Mouse (Mus musculus): Measurements from ENCODE around the gene Tshz3. TPM values are rescaled to one million over a fixed set of nuclear protein-coding genes. Genes with fewer than 3 reads are reported as not detected.

Tshz3 gene
- polyA plus RNA-seq, 1 experiment from 2014 or later: 17.9 TPM

- H3K9me3 ChIP-seq (ENCODE audit: control insufficient read depth, low read length): no peaks in the 10 kb centered on the region
- H3K9ac ChIP-seq (ENCODE audit: low read depth, low read length): peak overlapping the region; percentile 74; the same call in 1 of the 2 replicates
- H3K27me3 ChIP-seq (ENCODE audit: control insufficient read depth, insufficient read depth, low read length): peaks cover 70% of the 10 kb centered on the region
- no peaks in the 10 kb centered on the region; the same call in 1 of the 2 replicates for H3K4me1 ChIP-seq (ENCODE audit: control insufficient read depth, insufficient read depth, low read length)
- peak overlapping the region; percentile 74 for H3K4me3 ChIP-seq (ENCODE audit: low read length)
- ATAC-seq (ENCODE audit: low FRiP score, low TSS enrichment): no peak
- 4% methylated on average over 7 of the region's 7 CpGs for WGBS
- H3K27ac ChIP-seq (ENCODE audit: low read depth, low read length): no peak overlapping the region
- H3K4me2 ChIP-seq (replicated peaks; ENCODE audit: low read depth, low read length): peak overlapping the region; percentile 99
- no peaks in the 10 kb centered on the region for H3K36me3 ChIP-seq (ENCODE audit: control insufficient read depth, insufficient read depth, low read length)
Observed at GRCm38 (mm10) chr7:36694642-36695191, 3.2 kb upstream of the Tshz3 start.

GRCm38 (mm10) chr7:36695276-36695675 is 2.6 kb upstream of the Tshz3 start:
- Histone ChIP-seq H3K4me1 (ENCODE audit: control insufficient read depth, insufficient read depth, low read length) (no peaks in the 10 kb centered on the region; the same call in 1 of the 2 replicates), H3K27me3 (ENCODE audit: control insufficient read depth, insufficient read depth, low read length) (peaks cover 66% of the 10 kb centered on the region), H3K4me3 (ENCODE audit: low read length) (peak overlapping the region; percentile 74), H3K9me3 (ENCODE audit: control insufficient read depth, low read length) (no peaks in the 10 kb centered on the region), H3K9ac (ENCODE audit: low read depth, low read length) (peak overlapping the region; percentile 74; the same call in 1 of the 2 replicates), H3K4me2 (replicated peaks; ENCODE audit: low read depth, low read length) (peak overlapping the region; percentile 99), H3K27ac (ENCODE audit: low read depth, low read length) (no peak overlapping the region; the same call in 1 of the 2 replicates), H3K36me3 (ENCODE audit: control insufficient read depth, insufficient read depth, low read length) (no peaks in the 10 kb centered on the region)
- no peak for ATAC-seq (ENCODE audit: low FRiP score, low TSS enrichment)
- WGBS: under 1% methylated on average over 25 of the region's 25 CpGs

DNA sequence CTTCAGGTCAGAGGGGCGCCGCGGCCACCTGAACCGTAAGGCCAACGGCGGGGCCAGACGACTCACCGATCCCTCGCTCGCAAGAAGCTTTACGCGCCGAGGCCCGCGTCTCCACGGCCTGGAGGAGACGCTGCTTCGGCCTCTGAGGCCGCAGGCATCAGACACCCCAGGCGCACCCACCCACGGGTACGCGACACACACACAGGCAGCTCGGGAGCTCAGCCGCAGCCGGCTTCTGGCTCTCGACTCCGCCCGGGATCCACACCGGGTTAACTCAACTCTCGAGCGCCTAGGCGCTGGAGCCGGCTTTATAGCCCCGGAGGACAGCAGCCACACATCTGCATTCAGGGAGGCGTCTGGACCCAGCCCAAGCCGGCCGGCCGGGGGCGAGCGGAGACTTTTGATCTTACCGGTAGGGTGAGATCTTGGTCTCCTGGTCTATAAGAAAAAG is 2.1 kb upstream of the Tshz3 start:
- no peak for ATAC-seq (ENCODE audit: low FRiP score, low TSS enrichment)

DNA sequence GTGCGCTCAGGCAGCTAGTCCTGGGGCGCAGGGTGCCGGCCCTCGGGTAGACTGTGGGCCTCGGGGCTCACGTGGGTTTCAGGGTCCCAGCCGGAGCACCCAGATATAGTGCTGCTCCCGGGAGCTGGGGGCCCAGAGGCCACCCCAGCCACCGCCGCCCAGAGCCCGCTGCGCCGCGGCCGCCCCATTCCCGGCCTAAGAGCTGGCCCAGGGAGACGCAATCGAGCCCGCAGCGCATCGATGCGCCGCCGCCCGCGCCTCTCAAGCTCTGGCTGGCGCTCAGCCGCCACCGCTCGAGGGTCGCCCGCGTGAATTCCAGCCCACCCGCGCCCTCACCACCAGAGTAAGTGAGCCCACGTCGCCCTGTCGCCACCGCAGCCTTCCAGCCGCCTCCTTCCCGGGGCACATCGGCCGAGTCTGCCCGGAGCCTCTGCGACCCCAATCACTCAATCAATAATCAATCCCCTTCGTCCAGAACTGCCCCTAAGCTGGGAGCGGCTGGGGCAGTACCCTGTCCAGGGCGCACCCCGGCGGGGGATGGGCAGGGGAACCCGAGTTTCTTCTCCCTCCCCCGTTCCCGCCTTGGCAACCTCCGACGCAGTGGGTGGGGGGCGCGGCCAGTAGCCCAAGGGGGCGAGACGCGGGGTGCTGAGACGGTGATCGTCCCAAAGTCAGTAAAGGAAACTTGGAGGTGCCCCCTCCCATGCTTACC is 1.4 kb upstream of the Tshz3 start:
- Histone ChIP-seq H3K36me3 (ENCODE audit: control insufficient read depth, insufficient read depth, low read length) (no peaks in the 10 kb centered on the region), H3K9ac (ENCODE audit: low read depth, low read length) (peak overlapping the region; percentile 74), H3K9me3 (ENCODE audit: control insufficient read depth, low read length) (no peaks in the 10 kb centered on the region), H3K4me2 (replicated peaks; ENCODE audit: low read depth, low read length) (peak overlapping the region; percentile 99), H3K4me1 (ENCODE audit: control insufficient read depth, insufficient read depth, low read length) (no peaks in the 10 kb centered on the region; the same call in 1 of the 2 replicates), H3K27me3 (ENCODE audit: control insufficient read depth, insufficient read depth, low read length) (peaks cover 60% of the 10 kb centered on the region), H3K4me3 (ENCODE audit: low read length) (peak overlapping the region; percentile 74), H3K27ac (ENCODE audit: low read depth, low read length) (peak overlapping the region; percentile 80)
- WGBS: under 1% methylated on average over 58 of the region's 62 CpGs
- peak; percentile 12; the same call in 1 of the 2 replicates for ATAC-seq (ENCODE audit: low FRiP score, low TSS enrichment)

More for the DNA sequence above, 2.1 kb upstream of the Tshz3 start:
- Histone ChIP-seq H3K4me1 (ENCODE audit: control insufficient read depth, insufficient read depth, low read length) (no peaks in the 10 kb centered on the region; the same call in 1 of the 2 replicates), H3K4me2 (replicated peaks; ENCODE audit: low read depth, low read length) (peak overlapping the region; percentile 99), H3K4me3 (ENCODE audit: low read length) (peak overlapping the region; percentile 74), H3K9ac (ENCODE audit: low read depth, low read length) (peak overlapping the region; percentile 74), H3K27me3 (ENCODE audit: control insufficient read depth, insufficient read depth, low read length) (peaks cover 66% of the 10 kb centered on the region), H3K27ac (ENCODE audit: low read depth, low read length) (peak overlapping the region; percentile 80; the same call in 1 of the 2 replicates), H3K36me3 (ENCODE audit: control insufficient read depth, insufficient read depth, low read length) (no peaks in the 10 kb centered on the region), H3K9me3 (ENCODE audit: control insufficient read depth, low read length) (no peaks in the 10 kb centered on the region)
- WGBS: 1% methylated on average over 42 of the region's 42 CpGs

GRCm38 (mm10) chr7:36697118-36697855 is 631 bp upstream of the Tshz3 start:
- peaks cover 53% of the 10 kb centered on the region for H3K27me3 ChIP-seq (ENCODE audit: control insufficient read depth, insufficient read depth, low read length)
- no peaks in the 10 kb centered on the region for H3K36me3 ChIP-seq (ENCODE audit: control insufficient read depth, insufficient read depth, low read length)
- H3K9ac ChIP-seq (ENCODE audit: low read depth, low read length): peak overlapping the region; percentile 74
- peak overlapping the region; percentile 80 for H3K27ac ChIP-seq (ENCODE audit: low read depth, low read length)
- no peaks in the 10 kb centered on the region for H3K9me3 ChIP-seq (ENCODE audit: control insufficient read depth, low read length)
- H3K4me3 ChIP-seq (ENCODE audit: low read length): peak overlapping the region; percentile 74
- under 1% methylated on average over 34 of the region's 62 CpGs for WGBS
- H3K4me1 ChIP-seq (ENCODE audit: control insufficient read depth, insufficient read depth, low read length): no peaks in the 10 kb centered on the region; the same call in 1 of the 2 replicates
- peak; percentile 76 for ATAC-seq (ENCODE audit: low FRiP score, low TSS enrichment)
- peak overlapping the region; percentile 99 for H3K4me2 ChIP-seq (replicated peaks; ENCODE audit: low read depth, low read length)

GRCm38 (mm10) chr7:36698589-36698946 is 650 bp downstream of the Tshz3 start:
- Histone ChIP-seq H3K36me3 (ENCODE audit: control insufficient read depth, insufficient read depth, low read length) (no peaks in the 10 kb centered on the region), H3K4me2 (replicated peaks; ENCODE audit: low read depth, low read length) (peak overlapping the region; percentile 99), H3K9ac (ENCODE audit: low read depth, low read length) (peak overlapping the region; percentile 74), H3K27ac (ENCODE audit: low read depth, low read length) (peak overlapping the region; percentile 80), H3K9me3 (ENCODE audit: control insufficient read depth, low read length) (no peaks in the 10 kb centered on the region), H3K4me3 (ENCODE audit: low read length) (peak overlapping the region; percentile 74), H3K27me3 (ENCODE audit: control insufficient read depth, insufficient read depth, low read length) (peaks cover 40% of the 10 kb centered on the region), H3K4me1 (ENCODE audit: control insufficient read depth, insufficient read depth, low read length) (no peaks in the 10 kb centered on the region; the same call in 1 of the 2 replicates)
- under 1% methylated on average over 16 of the region's 16 CpGs for WGBS
- ATAC-seq (ENCODE audit: low FRiP score, low TSS enrichment): no peak

DNA sequence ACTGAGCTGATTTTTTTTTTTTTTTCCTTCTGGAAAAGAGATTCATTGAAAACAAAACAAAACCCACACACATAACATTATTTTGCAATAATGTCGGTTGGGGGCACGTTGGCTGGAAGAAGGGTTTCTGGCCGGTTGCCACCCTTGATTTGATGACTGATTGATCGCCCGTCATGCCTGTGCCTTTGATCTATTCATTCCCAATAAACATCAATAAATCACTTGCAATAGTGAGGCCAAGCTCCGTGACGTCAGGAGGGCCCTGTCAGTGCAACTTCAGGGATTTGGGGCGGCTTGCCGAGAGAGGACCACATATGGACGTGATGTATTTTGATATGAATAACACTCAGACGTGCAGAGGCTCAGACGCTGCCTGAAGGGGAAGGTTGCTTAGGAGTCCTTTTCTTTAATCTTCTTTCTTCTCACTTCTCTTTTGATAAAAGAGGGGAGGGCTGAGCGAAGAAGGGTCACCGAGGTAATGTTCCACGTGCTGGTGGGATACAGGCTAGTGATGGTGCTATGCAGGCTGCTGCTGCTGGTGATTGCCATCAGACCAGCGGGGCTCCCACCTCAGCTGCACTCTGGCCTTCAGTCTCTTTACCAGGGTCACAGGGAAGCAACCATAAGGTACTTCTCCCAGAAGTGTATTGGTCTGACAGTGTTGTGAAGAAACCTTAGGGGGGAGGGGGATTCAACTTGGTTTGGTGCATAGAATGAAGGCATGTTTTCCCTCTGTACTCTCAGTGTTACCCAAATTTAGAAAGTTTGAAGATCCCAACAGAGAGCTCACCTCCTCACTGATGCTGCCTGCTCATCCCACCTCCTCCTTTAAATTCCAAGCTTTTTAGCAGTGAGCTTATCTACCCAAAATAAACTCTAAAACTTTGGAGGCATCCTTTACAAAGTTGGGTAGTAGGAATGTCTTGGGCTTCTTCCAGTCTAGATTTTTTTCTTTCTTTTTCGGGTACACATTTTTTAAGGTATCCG is 1.4 kb downstream of the Tshz3 start:
- Histone ChIP-seq H3K9me3 (ENCODE audit: control insufficient read depth, low read length) (no peaks in the 10 kb centered on the region), H3K27me3 (ENCODE audit: control insufficient read depth, insufficient read depth, low read length) (peaks cover 35% of the 10 kb centered on the region), H3K9ac (ENCODE audit: low read depth, low read length) (peak overlapping the region; percentile 74), H3K4me2 (replicated peaks; ENCODE audit: low read depth, low read length) (peak overlapping the region; percentile 99), H3K27ac (ENCODE audit: low read depth, low read length) (no peak overlapping the region), H3K36me3 (ENCODE audit: control insufficient read depth, insufficient read depth, low read length) (no peaks in the 10 kb centered on the region), H3K4me3 (ENCODE audit: low read length) (peak overlapping the region; percentile 74), H3K4me1 (ENCODE audit: control insufficient read depth, insufficient read depth, low read length) (no peaks in the 10 kb centered on the region; the same call in 1 of the 2 replicates)
- WGBS: 10% methylated on average over 18 of the region's 18 CpGs
- no peak for ATAC-seq (ENCODE audit: low FRiP score, low TSS enrichment)

- ATAC-seq (ENCODE audit: low FRiP score, low TSS enrichment): no peak
- no peaks in the 10 kb centered on the region for H3K36me3 ChIP-seq (ENCODE audit: control insufficient read depth, insufficient read depth, low read length)
- no peak overlapping the region for H3K27ac ChIP-seq (ENCODE audit: low read depth, low read length)
- 0 out of 2 replicates have a peak overlapping the region, but pooled peaks have one; percentile 10 for H3K4me2 ChIP-seq (replicated peaks; ENCODE audit: low read depth, low read length)
- no peak overlapping the region for H3K4me3 ChIP-seq (ENCODE audit: low read length)
- H3K9ac ChIP-seq (ENCODE audit: low read depth, low read length): no peak overlapping the region
- WGBS: 19% methylated on average over 10 of the region's 10 CpGs
- H3K4me1 ChIP-seq (ENCODE audit: control insufficient read depth, insufficient read depth, low read length): peaks cover 34% of the 10 kb centered on the region
- H3K27me3 ChIP-seq (ENCODE audit: control insufficient read depth, insufficient read depth, low read length): no peaks in the 10 kb centered on the region
- no peaks in the 10 kb centered on the region for H3K9me3 ChIP-seq (ENCODE audit: control insufficient read depth, low read length)
Observed at GRCm38 (mm10) chr7:36706636-36707035, 8.7 kb downstream of the Tshz3 start.
